Mouse (Mus musculus): ENCODE results near the gene Gk2.

DNA sequence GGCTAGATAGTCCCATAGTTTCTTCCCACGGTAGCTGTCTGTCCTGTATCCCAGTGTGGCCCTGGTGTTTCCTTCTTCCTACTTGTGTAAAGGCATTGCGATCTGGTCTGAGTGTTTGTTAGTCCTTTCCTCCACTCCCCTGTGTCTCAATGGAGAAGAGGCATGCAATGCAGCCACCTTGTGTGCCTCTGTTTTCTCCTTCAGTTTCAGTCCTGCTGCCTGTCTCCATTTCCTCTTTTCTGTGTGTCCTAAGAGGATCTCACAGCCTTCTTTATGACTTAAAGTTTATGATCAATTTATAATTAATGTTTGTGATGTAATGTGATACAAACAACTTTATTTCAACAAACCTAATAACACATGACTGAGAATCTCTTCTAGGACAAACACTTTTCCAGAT lies 35.2 kb downstream of the Gk2 start:
- no peak for TF ChIP-seq CTCF (IDR thresholded peaks at IDR 0.05; ENCODE audit: low read depth, low read length)
- TF ChIP-seq POLR2A (IDR thresholded peaks at IDR 0.05; ENCODE audit: extremely low read depth, insufficient read depth, low read length): no peak

Measured in liver, adult 2 months (tissue).